Mouse (Mus musculus): ENCODE measurements around the gene Rere.
A peak's percentile ranks its signal among the peaks of the same experiment; 100 is the strongest.

Rere gene

DNA sequence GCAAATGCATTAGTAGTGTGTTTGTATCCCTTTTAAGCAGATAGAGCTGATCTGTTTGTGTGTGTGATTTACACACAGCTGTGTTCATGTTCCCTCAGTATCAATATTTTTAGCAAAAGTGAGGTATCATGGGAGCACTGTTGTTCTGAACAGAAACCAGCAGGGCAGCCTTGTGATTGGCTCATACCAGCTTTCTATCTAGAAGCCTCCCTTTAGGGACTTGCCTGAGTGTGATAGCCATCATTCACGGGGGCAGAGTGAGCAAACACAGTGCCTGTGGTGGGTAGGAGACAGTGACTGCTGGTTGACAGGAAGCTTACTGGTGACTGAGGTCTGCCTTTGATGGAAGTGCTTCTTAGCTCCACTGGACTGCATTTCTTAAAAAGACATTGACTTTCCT is 276.5 kb downstream of the Rere start:
- DNase-seq, result no peak

DNA sequence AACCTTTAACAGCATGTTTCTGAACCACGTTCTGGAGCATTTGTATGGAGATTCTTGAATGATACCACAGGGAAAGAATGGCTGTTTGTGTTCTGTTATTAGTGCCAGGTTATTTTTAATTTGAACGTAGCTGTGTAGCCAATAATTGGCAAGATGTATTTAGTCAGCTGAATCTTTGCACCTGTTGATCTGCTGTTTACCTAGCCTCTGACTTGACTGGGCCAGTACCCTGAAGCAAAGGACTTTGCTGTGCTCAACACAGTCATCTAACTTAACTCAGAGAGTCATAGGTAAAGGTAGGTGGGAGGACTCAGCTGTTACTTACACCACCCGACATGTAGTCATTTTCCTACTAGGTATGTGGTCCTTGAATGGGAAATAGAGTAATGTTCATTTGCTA is 278.1 kb downstream of the Rere start:
- no peak for DNase-seq

DNA sequence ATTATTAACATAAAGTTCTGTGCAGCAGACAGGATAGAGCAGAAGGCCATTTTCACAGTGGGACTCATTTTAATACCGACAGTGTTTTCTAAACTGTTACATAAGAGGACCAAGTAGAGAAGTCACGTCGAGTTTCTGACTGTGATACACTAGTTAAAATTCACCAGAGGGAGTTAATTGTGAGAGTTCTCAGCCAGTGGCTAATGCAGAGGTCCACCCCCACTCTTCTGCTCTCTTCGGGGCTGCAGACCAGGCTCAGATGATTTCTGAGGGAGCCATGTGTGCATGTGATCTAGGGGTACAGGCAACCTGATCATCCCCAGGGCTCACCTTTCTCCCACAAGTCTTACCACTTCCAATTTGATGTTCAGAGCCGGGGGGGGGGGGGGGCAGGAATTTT is 281.8 kb downstream of the Rere start:
- peak; percentile 83 for DNase-seq

GRCm38 (mm10) chr4:150566193-150566592 is 284.7 kb downstream of the Rere start:
- DNase-seq, result no peak

DNA sequence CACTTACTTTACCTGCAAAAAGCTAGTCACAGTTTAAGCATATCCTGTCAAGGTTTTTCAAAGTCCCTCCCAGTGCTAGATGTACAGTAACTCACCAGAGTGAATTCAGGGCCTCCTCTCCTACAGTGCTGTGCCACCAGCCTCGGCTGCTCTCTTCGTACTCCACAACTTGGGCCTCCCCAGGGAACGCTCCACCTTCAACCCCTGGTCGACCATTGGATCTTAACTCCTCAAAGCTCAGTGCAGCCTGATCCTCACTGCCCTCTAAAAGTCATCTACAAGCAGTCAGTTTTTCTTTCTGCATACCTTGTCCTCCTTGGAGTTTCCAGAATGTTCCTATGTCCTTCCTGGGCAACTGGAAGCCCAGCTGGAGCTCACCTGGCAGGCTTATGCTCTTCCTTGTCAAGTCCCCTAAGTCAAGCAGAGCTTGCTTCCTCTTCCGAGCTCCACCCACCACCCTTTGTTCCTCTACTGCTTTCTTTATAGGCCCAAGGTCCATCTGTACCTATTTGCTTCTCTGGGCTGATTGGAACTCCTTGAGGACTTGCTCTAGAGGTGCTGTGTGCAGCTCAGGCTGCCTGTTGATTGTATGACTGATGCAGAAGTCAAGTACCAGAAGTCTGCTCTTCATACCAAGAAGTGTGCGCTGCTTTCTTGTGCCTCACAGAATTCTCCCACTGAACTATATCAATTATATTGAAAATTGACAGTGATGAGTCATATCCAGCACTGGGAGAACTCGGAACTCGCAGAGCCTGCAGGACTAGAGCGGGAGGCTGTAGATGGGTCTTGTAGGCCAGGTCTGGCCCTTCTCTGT is 287.1 kb downstream of the Rere start:
- DNase-seq, result peak; percentile 84

DNA sequence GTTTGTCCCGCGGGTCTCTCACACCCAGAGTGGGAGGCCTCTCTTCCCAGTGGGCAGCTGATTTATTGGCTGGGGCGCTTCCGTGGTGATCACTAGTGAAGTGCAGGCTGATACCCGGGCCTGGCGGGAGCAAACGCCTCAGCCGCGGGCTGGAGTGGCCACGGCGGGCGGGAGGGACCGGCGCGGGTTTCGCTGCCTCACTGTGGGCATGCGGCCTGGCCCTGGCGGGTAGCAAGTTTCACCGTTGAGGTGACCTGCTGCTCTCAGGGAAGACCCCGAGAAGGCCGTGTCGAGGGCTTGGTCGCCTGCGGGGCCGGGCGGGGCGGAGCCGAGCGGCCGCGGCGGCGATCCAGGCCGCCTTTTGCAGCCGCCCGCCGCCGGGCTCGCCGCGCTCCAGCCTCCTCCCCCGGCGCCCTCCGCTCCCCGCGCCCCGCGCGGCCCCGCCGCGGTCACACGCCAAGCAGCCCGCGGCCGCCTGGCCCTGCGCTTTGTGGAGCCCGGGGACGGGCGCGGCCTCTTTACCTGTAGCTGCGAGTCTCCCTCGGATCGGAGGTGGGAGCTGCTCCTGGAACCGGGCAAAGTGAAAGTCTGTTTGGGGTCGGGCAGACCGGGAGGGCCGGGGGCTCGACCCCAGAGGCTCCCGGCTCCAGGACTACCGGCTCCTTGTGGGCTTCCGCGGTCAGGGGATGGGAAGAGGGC is 287.8 kb downstream of the Rere start:
- peak; percentile 68 for DNase-seq

GRCm38 (mm10) chr4:150569834-150570571 is 288.6 kb downstream of the Rere start:
- peak; percentile 58 for DNase-seq

DNA sequence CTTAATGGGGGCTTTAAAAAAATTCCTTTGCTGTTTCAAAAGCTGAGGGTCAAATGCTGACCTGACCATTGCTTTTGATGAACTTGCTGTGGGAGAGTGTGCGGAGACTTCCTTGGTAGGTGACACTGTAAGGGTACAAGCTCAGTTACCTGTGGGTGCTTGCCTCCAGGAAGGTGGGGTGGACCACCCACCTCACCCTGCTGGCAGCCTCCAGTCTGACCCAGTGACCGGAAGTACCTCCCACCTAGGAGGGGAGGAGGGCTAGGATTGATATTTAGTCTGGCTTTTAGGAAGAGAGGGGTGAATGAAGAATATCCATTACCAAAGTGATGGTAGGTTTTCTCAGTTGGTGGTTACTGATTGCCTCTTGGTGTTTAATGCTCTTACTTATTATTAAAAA is 289.3 kb downstream of the Rere start:
- DNase-seq, result peak; percentile 53

GRCm38 (mm10) chr4:150572104-150572691 is 290.8 kb downstream of the Rere start:
- peak; percentile 85 for DNase-seq

GRCm38 (mm10) chr4:150572938-150573337 is 291.5 kb downstream of the Rere start:
- DNase-seq, result no peak

DNA sequence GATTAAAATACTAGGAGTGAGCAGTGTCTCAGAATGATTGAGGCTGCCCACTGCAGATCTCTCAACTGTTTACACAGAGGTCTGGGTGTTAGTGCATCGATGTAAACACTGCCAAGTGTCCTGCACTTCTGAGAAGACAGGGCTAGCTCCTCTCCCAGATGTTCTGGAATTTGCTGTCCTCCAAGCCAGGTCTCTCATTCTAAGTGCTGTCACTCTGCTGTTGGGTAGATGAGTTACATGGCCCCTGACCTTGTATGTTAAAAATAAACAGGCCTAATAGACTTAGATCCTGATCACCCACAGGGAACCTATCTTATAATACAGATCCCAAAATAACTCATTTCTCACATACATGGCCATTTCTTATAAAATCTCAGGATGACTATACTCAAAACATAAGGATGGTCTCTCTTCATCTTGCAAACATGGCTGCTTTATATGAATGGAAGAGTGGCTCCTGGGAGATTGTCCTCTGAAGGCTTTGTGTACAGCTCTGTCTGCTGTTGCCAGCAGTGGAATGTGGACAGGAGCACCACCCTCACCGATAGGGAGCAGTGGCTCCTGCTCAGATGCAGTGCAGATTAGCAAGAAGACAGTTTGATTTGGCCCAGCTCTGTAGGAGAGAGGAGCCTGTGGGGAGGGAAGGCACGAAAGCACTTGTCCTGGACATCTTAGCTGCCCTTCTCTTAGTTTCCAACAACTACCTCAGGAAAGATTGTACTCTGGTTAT is 294.1 kb downstream of the Rere start:
- DNase-seq, result peak; percentile 90

DNA sequence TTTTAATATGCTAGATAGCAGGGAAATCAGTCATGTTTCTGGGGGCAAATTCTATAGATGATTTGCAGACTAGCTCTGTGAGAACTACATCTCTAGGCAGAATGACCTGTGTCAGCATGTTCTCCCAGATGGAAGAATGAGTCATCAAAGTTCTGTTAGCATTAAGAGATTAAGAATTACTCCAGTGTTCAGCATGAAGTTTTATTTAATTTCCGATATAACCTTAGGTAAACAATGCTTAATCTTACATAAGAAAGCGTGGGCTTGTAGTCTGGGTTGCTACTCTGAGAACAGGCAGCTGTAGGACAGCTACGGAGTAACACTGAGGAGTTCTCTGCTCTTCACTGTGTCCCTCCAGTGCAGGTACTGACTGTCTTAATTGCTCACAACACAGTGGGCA is 294.9 kb downstream of the Rere start:
- DNase-seq, result no peak

DNA sequence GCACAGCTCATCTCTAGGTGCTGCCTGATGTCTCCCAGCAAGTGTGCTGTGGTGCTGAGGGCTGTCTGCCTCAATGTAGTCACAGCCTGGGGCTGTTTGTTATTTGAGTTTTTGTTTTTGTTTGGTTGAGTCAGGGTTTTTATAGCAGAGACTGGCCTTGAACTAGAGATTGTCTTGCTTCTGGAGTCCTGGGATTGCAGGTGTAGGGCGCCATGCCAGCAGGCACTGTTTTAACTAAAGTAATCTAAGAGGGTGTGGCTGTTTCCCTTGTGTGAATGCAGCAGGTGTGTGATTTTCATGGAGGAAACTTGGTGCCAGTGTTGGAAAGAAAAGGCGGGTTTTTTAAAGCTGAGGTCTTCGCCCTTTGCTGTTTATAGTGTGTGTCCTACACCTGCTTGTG is 296.6 kb downstream of the Rere start:
- DNase-seq, result no peak

DNA sequence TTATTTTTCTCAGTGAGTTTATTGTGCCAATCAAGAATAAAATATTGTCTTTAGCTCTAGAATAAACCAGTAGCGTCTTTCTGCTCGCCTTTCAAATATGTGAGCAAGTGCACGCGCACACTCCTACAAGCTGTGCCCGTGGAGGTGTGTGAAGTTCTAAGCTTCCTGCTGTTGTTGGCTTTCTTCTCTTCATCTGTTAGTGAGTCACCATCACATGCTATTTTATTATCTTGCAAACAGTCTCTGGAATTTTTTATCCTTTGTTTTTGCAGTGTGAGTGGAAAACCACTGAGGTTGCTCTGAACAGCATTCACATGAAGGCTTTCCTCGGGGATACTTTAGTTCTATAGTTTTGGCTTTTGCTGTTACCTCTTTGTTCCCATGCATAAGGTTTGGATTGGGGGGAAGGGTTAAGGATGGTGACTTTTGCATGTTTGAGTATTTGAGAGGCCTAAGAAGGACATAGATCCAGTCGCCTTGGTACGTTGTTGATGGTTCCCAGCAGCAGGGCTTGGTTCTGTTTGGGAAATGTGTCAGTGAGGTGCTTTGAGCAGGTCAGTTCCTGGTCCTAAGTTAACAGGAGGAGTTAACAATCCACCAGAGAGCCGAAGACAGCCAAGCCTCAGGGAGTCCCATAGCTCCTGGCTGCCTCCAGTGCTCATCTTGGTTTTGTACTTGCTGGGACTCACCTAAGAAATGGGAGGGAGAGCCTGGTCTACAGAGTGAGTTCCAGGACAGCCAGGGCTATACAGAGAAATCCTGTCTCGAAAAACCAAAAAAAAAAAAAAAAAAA is 300.7 kb downstream of the Rere start:
- peak; percentile 77 for DNase-seq

- peak; percentile 96 for DNase-seq
These were observed 301.7 kb downstream of the Rere start for GRCm38 (mm10) chr4:150582966-150583776.

GRCm38 (mm10) chr4:150583777-150584135 is 302.3 kb downstream of the Rere start:
- no peak for DNase-seq

DNA sequence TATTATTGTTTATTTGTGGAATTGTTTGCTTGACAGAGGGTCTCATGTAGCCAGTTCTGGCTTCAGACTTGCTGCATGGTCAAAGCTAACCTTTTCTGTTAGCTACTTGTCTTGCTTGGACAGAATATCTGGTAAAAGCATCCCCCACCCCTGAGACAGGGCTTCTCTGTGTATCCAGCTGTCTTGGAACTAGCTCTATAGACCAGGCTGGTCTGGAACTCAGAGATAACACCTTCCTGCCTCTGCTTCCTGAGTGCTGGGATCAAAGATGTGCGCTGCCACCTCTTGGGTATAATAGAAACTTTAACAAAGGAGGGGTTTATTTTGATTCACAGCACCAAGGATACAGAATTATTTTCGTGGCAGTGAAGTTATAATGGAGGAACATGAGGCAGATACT is 304.4 kb downstream of the Rere start:
- no peak for DNase-seq

- DNase-seq, result no peak
These were observed 304.8 kb downstream of the Rere start for GRCm38 (mm10) chr4:150586275-150586674.

DNA sequence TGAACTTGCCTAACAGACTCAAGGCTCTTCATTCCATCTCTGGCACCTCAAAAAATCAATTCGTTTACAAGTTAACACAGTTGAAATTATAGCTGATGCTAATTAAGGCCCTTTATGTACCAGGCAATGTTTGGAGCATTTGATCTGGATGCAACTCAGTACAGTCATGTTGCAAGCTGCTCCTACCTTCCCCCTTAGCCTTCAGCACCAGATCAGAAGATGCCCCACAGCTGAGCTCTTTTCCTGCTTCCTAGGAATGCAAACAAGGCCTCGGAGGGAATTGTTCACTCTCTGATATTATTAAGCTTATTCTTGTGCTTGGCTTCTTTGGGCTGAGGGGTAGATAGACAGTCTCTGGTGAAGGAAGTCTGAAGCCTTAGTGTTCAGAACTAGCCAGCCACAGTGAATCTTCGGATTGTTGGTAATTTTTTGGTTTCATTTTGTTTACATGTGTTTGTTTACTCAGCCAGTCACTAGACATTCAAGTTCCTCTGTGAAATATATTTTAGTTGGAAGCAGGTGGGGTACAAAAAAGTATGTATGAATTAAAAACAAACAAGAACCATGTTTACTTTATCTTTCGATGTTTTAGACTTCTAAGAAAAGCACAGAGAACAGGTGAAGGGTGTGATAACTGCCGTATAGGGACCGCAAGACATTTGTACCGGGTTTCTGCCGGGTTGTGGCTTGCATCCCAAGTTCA is 306.3 kb downstream of the Rere start:
- DNase-seq, result no peak

DNA sequence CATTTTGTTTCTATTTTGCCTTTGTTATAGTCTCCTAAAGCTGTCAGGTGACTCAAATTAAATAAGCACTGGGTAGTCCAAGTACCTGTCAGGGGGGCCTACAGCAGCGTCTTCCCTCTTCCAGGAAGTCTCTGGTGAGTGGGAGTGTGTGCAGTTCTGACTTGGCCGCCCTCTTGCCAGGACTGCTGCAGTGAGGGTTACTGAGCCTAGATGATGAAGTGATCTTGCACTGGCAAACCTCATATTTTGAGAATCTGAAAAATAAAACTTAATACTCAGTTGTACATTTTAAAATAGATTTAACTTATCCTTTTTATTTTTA is 306.8 kb downstream of the Rere start:
- DNase-seq, result no peak
